Mouse (Mus musculus) kidney, adult 11 months (tissue): ENCODE results near the gene Kxd1.

Source experiments
- DNase-seq: peaks from one replicate; pipeline ENCODE4 v3.0.0; 2022

The Kxd1 gene

DNA sequence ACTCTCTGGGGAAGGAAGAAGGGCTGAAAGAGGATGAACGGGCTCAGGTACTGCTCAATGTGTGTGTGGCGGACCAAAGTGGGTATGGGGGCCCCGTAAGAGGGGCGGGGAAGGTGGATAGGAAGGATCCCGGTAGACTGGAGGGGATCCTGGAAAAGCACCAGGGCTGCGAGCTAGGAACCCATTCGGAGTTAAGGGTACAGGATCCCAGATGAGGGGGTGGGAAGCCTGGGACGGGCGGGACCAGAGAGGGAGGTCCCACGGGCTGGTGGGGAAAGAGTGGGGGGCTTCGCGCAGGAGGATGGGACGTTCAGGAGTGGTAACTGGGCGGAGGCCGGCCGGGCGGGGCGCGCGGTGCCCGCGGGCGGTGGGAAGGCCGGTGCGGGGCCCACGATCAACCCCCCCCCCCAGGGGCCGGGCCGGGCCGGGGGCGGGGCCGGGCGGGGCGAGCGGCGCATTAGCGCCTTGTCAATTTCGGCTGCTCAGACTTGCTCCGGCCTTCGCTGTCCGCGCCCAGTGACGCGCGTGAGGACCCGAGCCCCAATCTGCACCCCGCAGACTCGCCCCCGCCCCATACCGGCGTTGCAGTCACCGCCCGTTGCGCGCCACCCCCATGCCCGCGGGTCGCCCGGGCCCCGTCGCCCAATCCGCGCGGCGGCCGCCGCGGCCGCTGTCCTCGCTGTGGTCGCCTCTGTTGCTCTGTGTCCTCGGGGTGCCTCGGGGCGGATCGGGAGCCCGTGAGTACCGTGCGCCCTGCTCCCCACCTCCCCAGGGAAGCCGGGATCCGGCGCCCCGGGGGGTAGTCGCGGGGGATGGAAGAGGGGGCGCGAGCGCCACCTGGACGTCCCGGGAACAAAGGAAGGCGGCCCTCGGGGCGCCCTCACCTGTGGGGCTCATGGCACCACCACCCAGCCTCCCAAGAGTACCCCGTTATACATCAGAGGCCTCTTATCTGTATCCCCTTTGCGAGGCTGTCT is 34.8 kb downstream of the Kxd1 start, which contains the start of gene Crlf1:
Gene Crlf1, plus strand, starts transcription at position 495 of the 977 bp plus-strand sequence.
- DNase-seq: no peak

DNA sequence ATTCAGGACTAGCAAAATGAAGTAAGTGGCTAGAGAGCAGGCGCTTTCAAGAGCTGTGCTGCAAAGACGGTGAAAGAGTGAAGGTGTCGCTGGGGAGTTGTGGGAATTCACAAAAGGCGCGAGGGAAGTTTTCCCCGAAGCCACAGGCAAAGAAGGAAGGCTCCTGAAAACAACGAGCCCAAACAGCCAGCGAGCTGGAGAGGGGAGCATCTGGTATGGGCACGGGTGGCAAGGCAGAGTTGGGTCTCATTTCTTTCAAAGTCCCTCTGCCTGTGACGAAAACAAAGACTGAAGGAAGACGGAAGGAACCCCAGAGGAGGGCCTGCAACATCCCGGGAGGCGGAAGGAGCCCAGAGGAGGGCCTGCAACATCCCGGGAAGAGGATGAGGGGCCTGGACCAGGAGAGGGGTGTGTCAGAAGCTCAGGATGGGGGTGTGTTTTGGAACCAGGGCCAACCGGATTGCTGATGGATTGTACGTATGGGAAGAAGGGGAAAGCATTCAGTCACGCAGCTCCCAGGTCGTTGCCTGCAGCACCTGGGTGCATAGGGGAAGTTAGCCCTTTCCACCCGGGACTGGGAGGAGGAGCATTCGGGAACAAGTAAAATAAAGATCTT is 36.8 kb downstream of the Kxd1 start:
- no peak for DNase-seq

DNA sequence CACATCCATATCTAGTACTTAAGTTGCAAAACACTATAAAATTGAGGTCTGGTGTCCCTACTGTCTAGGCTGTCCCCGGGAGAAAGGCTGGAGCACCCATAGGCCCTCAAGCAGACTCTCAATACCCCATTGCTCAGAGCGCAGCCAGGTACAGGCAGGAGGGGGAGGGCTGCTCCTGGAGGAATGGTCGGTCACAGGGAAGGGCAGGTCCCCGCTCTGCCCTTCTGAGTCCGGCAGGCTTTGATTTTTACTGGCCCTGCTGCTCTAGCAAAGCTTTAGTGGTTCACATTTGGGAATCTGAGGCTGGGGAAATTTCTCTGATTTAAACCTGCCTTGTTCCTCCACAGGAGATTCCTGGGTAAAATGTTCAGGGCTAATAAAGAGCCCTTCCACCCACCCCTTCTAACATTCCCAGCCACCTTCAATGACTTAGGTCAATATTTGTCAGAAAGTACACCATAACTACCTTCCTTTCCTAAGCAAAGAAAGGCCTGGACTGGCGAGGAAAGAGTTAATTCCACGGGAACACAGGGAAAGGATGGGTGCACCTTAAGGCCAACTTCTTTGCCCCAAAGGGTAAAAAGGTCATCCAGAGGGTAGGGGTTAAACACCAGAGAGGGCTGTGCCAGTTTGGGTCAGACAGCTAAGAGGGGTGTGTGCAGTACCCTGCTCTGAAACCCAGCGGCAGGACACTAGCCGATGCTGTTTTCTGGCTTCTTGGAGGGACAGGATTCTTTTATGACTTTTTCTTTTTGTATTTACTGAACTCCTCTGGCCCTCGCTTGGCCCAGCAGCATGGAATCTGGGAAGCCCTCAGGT is 37.5 kb downstream of the Kxd1 start:
- no peak for DNase-seq

DNA sequence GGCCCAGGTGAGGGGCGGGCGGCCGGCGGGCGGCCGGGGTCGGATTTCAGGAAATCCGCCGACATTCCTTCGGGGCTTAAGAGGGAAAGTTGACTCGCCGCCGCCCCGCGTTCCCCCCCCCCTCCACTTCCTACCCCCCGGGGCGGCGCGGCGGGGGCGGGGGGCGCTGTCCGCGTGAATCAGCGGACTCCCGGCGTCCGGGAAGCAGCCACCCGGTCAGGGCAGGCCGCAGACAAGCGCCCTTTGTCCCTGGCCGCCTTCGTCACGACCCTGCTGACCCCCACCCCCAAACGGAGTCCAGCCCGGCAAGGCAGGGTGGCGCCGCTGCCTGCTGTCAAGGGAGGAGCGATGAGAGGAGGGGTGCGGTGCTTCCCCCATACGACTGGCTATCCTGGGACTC is 38.2 kb downstream of the Kxd1 start:
- DNase-seq: no peak

DNA sequence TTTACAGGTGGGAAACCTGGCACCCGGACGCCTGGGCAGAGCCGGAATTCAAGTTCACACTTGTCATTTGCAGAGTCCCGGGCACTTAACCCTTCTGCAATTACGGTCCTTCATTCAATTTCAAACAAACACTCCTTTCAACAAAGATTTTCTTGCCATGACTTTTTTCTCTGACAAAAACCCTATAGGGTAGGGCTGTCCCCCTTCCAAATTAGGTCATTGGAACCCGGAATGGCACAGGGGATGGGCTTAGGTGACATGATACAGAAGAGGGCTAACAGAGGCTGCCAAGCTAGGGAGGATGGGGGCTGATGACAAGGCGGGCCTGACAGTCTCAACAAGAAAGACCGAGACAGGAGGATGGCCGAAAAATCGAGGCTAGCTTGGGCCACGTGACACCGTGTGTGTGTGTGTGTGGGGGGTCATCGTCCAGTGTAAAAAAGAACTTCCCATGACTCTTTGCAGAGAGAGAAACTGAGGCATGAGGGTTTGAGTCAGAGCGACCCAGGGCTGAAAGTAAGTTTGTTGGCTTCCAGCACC is 38.8 kb downstream of the Kxd1 start:
- DNase-seq: no peak

DNA sequence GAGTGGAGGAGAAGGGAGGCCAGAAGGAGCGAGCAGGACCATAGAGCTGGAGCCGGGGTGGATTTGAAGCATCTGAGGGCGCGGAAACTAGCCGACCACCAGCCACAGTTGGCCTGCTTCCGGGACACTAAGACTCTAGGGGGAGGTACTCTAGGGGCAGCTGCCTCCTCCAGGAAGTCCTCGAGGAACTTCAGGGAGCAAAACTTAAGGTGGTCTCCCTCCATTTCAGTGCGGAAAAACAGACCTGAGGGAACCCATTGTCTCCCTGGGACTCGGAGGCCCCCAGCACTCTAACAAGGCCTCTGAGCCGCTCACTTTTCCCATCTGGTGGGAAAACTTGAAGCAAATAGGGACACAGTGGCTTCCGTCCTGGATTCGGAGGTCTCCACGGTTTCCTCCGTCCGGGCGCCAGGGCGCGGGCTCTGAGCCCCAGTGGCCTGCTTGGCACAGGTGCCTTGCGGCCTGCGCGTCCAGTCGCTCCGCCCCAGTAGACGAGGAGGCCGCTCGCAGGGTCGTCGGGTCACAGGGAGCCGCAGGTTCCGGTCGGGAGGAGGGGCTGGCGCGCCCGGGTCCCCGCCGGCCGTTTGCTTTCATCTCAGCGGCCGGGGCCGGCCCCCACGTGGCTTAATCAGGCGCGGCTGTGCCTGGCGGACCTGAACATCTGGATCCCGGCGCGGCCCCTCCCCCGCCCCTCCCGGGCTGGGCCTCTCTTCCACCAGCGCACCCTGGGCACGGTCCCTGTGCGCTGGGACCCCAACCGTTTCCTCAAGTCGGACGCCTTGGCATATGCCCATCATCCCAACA is 39.6 kb downstream of the Kxd1 start:
- no peak for DNase-seq

DNA sequence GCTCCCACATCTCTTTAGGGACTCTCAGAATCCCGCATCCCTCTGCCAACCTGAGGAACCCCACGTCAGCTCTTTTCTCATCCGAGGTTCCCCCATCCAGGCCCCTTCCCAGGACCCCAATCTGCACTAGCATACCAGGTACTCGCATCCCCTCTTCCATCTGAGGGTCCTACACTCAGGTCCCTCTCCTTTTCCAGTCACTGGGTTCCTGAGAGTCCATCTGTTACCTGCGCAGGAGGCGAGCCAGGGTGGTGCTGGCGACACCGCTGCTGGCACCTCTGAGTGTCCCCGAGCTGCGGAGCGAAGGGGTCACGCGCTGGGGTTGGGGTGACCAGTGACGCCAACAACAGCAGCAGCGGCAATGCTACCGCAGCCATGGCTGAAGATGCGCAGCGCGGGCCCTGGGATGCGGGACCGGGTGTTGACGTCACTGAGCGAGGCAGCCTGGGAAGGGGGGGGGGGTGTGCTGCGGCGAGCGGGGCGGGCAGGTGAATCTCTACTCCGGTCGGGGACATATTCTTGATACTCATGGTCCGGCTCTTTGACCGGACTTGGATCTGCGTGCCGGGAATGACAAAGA is 40.7 kb downstream of the Kxd1 start, which contains the start of gene Tmem59l:
Gene Tmem59l, minus strand, starts transcription at position 418 of the 580 bp plus-strand sequence.
- DNase-seq: no peak

DNA sequence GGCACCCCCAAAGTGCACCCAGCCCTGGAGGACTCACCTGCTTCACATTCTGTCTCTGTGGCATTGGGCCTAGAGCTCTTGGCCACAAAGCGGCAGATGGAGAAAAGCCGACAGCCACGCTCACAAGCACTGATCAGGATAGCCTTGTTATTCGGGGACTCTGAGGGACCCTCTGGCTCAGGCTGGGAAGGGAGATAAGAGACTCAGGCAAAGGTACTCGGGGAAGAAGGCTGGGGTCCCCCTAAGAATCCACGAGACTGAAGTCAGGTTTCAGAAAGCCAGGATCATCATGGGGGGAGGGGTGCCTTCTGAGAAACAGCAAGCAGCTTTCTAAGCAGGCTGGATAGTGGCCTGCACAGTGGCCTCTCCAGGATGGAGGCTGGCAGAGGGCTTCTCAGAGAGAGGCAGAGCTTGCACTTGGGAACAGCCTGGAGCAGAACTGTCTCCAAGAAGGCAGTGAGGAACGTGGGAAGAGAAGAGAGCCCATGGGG is 41.5 kb downstream of the Kxd1 start:
- no peak for DNase-seq

DNA sequence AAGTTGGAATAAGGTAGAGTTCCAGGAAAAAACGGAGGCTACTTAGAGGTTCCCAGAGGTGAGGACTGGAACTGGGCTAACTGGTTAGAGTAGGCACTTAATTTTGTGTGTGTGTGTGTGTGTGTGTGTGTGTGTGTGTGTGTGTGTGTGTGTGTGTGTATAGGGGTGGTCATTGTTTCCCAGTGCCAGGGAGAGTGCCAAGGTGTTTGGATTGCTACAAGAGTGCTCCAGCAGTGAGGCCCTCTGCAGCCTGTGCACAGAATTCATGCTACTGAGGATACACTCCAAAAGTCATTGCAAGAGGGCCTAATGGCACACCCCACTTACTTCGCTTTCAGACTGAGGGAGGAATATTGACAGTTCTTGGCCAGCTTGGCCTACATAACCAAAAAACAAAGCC is 44.8 kb downstream of the Kxd1 start:
- no peak for DNase-seq

DNA sequence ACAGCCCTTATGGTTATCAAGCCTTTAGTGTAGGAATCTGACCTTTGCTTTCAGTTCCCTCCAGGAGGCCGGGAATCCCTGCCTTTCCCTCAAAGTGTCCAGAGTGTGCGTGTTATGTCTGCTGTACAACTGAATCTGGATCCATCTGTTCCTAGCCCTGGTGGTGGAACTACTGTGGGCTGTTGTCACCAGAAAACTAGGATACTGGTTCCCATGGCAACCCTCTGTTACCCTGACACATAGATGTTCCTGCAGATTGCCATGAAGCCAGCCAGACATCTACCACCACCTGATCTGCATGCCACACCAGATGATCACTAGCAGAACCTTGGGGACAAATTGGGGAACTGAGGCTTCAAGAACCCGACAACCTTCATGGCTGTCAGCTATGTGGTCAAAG is 45.8 kb downstream of the Kxd1 start:
- no peak for DNase-seq

DNA sequence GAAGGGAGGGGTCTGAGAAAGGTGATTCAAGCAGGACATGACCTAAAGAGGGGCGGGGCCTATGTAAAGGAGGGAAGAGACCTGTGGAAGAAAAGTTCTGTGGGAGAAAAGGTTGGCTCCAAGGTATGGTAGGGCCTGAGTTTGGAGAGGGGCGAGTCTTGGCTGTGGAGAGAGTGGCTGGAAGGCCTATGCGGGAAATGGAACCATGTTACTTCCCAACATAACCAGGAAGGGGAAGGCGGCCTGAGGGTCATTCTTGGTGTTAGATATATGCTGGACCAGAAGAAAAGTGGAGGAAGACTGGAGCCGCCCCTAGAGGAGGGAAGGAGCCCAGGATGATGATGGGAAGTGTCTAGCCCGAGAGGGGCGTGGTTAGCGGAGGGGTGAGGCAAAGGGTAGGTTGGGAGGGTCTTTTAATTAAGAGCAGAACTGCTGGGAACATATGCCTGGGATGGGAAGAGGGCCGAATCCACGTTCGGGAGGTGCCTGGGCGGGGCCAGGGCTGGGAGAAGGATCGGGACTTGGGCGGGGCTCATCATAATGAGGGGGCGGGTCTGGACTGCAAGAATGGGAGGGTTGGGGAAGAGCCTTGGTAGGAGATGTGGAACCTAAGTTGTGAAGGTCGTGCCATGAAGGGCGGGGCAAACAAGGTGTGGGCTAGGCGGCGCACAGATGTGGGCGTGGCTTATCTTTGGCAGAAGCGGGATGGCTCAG is 50.3 kb downstream of the Kxd1 start:
- DNase-seq: peak; percentile 32

DNA sequence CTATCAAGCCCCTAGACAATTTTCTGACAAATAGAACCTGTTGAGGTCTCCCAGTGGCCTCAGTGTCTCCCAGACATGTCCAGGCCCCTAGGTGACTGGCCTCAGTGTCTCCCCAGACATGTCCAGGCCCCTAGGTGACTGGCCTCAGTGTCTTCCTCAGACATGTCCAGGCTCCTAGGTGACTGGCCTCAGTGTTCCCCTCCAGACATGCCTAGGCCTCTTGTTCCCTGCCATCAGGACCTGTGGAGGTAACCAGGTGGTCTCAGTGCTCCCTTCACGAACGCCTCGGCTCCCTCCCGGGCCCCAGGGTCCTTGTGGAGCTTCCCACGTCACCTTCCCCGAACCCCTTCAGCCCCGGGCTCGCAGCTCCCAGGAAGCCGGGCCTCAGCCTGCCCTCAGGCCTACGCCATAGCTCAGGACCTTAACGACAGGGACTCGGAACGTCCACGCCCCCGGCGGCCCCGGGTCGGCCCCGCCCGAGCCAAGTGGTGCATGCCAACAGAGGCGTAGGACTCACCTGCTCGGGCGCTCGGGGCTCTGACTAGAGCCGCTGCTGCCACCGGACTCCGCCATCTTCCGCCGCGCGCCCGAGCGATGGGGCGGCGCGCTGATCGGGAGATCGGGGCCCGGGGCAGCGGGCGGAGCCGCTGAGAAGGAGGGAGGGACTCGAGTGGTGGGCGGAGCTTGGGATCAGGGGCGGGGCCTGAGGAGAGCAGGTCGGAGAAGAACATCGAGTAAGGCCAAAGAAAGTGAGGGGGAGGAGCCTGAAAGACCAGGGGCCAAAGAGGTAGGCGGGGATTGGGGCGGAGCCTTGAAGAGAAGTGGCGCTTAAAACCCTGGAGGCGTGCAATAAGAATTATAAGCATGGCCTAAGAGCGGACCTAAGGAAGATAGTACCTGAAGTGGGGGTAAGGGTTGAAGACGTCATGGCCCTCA is 51.2 kb downstream of the Kxd1 start, which contains the start of gene Klhl26:
Gene Klhl26, minus strand, starts transcription at position 636 of the 936 bp plus-strand sequence.
- DNase-seq: peak; percentile 96

DNA sequence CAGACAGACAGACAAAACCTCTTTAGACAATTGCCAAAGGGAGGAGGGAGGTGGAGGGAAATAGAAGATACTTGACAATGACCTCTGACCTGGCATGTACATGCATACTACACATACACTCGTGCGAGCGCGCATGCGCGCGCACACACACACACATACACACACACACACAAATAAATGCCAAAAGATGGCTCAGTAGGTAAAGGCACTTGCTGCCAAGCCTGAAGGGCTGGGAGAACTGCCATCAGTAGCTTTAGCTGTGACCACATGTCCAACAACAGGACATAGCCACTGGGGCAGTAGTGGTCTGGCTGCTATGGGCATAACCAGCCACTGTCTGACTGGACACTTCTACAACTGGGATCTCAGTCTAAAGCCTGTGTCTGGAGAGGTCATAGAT is 55.9 kb downstream of the Kxd1 start:
- no peak for DNase-seq

DNA sequence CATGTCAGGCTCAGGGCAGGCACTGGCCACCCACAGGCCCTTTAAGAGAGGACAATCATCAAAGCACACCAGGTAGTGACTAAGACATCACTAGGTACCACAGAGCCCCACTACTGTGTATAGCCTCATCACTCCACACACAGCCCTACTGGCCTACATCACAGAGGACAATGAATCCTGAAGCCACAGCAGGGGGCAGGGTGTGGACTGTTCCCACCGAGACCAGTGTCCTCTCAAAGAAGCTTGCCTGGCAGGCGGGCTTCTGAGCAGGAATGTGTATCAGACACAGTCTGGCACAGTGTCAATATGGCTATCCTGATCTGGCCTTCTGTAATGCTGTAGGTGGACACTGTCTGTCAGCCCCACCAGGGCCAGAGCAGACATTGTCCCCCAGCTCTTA is 57.8 kb downstream of the Kxd1 start:
- DNase-seq: no peak

DNA sequence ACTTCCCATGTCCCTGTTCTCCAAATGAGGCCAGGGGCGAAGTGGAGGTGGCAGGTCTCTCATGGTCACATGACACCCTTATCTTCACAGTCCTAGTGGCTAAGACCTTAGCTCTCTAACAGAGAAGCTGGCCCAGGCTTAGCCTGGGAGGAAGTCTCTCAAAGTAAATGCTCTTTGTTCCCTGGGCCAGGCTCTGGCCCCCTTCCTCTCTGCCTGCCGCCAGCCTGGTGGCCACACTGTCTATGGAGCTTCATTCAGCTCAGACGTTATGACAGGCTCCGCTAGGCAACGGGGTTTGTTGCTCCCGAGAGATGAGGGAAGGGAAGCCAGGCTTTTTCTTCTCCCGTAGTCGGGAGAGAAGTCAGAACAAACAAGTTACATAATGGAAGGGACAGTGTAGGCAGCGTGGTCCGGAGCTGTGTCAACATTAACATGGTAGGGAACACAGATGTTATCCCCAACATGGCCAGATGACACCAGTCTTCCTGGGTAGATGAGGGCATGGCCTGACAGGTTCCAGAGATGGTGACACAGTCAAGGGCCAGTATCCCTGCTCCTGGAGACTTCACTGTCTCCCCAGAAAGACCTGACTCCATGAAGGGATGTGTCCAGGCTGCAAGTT is 58.4 kb downstream of the Kxd1 start:
- DNase-seq: no peak

DNA sequence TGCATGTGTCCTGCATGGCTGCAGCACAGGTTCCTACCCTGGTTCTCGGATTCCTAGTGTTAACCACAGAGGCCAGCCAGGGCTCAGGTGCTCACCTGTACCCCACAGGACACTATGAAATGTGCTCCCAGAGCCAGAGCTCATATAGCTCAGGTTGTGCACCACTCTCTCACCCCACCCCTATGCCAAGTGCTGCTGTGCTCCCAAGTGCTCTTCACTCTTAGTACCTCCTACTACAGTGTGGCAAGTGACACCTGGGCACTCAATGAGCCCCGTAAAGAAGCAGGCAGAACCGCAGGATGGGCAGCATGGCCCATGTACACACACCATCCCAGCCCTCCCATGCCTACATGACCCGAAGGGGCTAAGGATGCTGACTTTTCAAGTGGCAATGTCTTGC is 59.0 kb downstream of the Kxd1 start:
- DNase-seq: no peak

DNA sequence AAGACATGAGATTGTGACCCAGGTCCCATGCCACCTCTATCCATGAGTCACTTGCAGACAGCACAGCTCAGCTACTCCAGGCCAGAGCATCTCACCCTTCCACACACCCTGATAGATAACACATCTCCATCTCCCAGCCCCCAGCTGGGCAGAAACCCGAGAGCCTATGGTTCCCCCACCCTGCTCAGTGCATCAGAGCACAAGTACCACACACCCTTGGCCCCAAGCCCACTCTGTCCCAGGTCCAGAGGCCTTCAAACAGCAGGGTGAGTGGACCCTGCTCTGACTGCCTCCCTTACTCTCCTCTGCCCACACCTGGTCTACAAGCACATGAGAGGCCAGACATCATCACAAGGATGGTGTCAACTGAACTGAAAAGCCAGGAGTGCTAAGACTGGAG is 59.8 kb downstream of the Kxd1 start:
- no peak for DNase-seq

DNA sequence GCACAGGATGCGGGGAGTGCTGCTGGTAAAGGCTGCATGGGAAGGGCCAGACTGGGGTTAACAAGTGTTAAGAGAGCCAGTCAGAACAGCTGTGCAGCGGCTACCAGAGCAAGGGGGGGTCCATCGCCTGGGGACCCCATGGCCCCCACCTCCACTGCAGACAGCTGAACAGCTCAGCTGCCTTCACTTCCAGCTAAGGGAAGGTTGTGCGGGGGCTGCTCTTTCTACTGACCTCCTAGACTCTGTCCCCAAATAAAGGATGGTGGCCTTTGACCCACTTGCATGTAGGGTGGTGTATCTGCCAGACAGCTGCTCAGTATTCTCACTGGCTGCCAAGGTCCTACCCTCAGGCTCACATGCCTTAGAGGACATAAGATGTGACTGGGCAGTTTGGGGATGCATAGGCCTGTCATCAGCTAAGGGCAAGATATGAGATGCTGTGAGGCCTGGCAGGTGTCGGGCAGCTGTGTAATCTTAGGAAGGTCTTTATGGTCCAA is 60.5 kb downstream of the Kxd1 start:
- DNase-seq: peak; percentile 16

DNA sequence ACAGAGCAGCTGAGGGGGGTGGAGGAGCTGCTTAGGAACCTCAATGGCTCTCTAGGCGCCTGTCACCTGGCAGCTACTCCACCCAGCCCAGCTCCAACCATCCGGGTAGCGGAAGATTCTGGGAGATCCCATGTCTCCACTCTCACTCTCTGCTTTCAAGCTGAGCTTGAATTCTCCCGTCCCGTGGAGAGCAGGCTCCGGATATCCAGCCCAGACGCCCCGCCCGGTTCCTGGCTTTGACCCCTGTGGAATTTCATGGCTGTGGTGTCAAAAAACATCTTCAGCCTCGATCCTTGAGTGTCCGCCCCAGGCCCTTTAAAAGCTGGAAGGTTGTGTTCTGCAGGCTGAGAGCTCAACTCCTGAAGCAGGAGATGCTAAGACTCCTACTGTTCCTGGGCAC is 61.0 kb downstream of the Kxd1 start:
- DNase-seq: peak; percentile 21
